Mouse (Mus musculus) kidney, embryonic 16.5 days (tissue): ENCODE data around the gene Atf3. TPM values are rescaled to one million over a fixed set of nuclear protein-coding genes. Genes with fewer than 3 reads are reported as not detected.

ENCODE experiments used
- ATAC-seq: fragments of 200-750 bp; cut with Nextera tagmentation; 2 replicates; pipeline ENCODE4 v1.8.0; 2017; ENCODE audit warnings: moderate TSS enrichment; ENCODE audit not compliant: low FRiP score, low TSS enrichment
- H3K27ac ChIP-seq: fragments of 300-500 bp; sonication (generic); 2 replicates; pipeline ENCODE4 v1.5.1; 2014; ENCODE audit warnings: low read length
- H3K27me3 ChIP-seq: fragments of 300-500 bp; sonication (generic); 2 replicates; pipeline ENCODE4 v1.6.1; 2014; ENCODE audit warnings: low read length, control low read depth, mixed read lengths; ENCODE audit not compliant: insufficient read depth
- H3K36me3 ChIP-seq: fragments of 300-500 bp; sonication (generic); 2 replicates; pipeline ENCODE4 v1.6.1; 2014; ENCODE audit warnings: low read length, control low read depth, mixed read lengths; ENCODE audit not compliant: insufficient read depth
- H3K4me1 ChIP-seq: fragments of 300-500 bp; sonication (generic); 2 replicates; pipeline ENCODE4 v1.6.1; 2014; ENCODE audit warnings: low read length, control low read depth, mixed read lengths; ENCODE audit not compliant: insufficient read depth
- H3K4me2 ChIP-seq: fragments of 300-500 bp; sonication (generic); replicated peaks from 2 replicates; pipeline ENCODE4 v1.6.1; 2014; ENCODE audit warnings: low read depth, low read length
- H3K4me3 ChIP-seq: fragments of 300-500 bp; sonication (generic); 2 replicates; pipeline ENCODE4 v1.5.1; 2014; ENCODE audit warnings: mild to moderate bottlenecking, low read length
- H3K9ac ChIP-seq: fragments of 300-500 bp; sonication (generic); replicated peaks from 2 replicates; pipeline ENCODE4 v1.6.1; 2014; ENCODE audit warnings: low read length
- H3K9me3 ChIP-seq: fragments of 300-500 bp; sonication (generic); 2 replicates; pipeline ENCODE4 v1.6.1; 2016; ENCODE audit warnings: low read length, control low read depth
- WGBS: fragments of 180-500 bp; shearing (Covaris S2); extraction: QIAGEN DNeasy Blood & Tissue Kit; methylation state at CpG from one replicate; pipeline ENCODE4 v1.1.7; 2014; 5-methylcytosine and 5-hydroxymethylcytosine counted together
- polyA plus RNA-seq: library from polyadenylated mRNA; unstranded; fragments of >200 nt; fragmentation: Nextera tagmentation; extraction: Ambion mirVana; gene quantifications from 2 replicates; pipeline ENCODE4 v1.2.1, GENCODE M21; 2015

The Atf3 gene
- polyA plus RNA-seq, 1 experiment from 2014 or later: 4.4 TPM

DNA sequence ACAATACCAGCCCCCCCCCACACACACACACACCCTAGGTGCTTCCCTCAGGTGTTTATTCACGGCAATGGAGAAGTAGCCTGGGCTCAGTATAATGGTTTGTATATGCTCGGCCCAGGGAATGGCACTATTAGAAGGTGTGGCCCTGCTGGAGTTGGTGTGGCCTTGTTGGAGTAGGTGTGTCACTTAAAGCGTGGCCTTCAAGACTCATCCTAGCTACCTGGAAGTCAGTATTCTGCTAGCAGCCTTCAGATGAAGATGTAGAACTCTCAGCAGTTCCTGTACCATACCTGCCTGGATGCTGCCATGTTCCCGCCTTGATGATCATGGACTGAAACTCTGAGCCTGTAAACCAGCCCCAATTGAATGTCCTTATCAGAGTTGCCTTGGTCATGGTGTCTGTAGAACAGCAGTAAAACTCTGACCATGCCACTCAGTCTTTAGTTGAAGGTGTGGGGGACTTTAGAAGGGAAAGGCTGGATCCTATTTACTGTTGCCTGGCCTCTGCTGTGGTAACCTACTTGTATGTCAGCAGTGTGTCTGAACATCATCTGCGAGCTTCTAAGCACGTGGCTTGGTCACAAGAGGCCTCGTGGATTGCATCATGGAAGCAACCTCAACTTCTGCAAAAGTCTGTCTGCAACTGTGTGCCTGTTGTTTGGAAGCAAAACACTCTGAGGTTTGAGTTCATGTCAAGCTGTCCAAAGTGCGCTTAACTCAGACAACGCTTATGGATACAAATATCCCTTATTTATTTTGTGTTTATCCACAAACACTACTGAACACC lies 16.8 kb downstream of the Atf3 start:
- no peak for ATAC-seq

DNA sequence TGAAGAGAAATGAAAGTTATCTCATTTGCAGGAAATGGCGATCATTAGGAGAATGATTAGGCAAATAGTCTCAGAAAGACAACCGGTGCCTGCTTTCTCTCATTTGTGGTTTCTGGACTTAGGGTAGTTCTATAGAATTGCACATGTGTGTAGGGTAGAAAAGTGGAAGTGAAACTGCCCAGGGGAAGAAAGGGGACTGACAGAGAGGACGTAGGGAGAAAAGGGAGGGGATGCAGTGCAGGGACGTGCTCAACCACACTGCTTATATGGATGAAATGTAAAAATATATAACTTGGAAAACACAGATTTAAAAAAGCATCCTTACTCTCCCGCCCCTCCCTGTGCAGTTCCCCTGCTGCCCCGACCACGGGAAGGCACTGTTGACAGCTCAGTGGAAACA lies 19.9 kb downstream of the Atf3 start:
- Histone ChIP-seq H3K9ac (no peak overlapping the region), H3K4me1 (peaks cover 10% of the 10 kb centered on the region; the same call in 1 of the 2 replicates), H3K36me3 (no peaks in the 10 kb centered on the region), H3K4me3 (no peak overlapping the region), H3K27me3 (no peaks in the 10 kb centered on the region), H3K27ac (no peak overlapping the region), H3K9me3 (no peaks in the 10 kb centered on the region), H3K4me2 (no peak overlapping the region)
- ATAC-seq: no peak
- 79% methylated on average over 7 of the region's 7 CpGs for WGBS

More for the DNA sequence above, 16.8 kb downstream of the Atf3 start:
- no peaks in the 10 kb centered on the region for H3K4me1 ChIP-seq
- no peak overlapping the region for H3K4me3 ChIP-seq
- no peaks in the 10 kb centered on the region for H3K9me3 ChIP-seq
- H3K27ac ChIP-seq: no peak overlapping the region
- H3K27me3 ChIP-seq: no peaks in the 10 kb centered on the region
- no peak overlapping the region for H3K9ac ChIP-seq
- no peaks in the 10 kb centered on the region for H3K36me3 ChIP-seq
- H3K4me2 ChIP-seq: no peak overlapping the region
- 83% methylated on average over 9 of the region's 9 CpGs for WGBS

DNA sequence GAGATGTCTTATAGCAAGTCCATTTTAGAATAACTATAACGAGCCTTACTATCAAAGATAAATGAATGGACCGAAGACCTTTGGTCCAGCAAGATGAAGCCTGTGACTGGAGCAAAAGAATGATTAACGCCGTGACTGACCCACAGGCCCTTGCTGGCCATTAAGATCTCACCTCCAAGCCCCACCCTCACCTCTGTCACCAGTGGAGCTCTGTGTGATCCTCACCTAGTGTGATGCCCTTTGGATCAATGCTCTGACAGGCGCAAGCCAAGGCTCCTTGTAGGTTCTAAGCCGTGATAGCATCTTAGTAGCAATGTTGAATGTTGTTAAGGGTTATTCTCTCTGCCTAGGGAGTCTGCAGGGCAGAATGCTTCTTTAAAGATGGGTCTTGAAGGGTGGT lies 21.8 kb downstream of the Atf3 start:
- ATAC-seq: no peak
- no peaks in the 10 kb centered on the region; the same call in 1 of the 2 replicates for H3K27me3 ChIP-seq
- H3K9me3 ChIP-seq: no peaks in the 10 kb centered on the region
- no peak overlapping the region for H3K9ac ChIP-seq
- H3K4me3 ChIP-seq: no peak overlapping the region
- peaks cover 10% of the 10 kb centered on the region; the same call in 1 of the 2 replicates for H3K4me1 ChIP-seq
- WGBS: 89% methylated on average over 6 of the region's 6 CpGs
- no peaks in the 10 kb centered on the region for H3K36me3 ChIP-seq
- H3K4me2 ChIP-seq: no peak overlapping the region
- H3K27ac ChIP-seq: no peak overlapping the region

DNA sequence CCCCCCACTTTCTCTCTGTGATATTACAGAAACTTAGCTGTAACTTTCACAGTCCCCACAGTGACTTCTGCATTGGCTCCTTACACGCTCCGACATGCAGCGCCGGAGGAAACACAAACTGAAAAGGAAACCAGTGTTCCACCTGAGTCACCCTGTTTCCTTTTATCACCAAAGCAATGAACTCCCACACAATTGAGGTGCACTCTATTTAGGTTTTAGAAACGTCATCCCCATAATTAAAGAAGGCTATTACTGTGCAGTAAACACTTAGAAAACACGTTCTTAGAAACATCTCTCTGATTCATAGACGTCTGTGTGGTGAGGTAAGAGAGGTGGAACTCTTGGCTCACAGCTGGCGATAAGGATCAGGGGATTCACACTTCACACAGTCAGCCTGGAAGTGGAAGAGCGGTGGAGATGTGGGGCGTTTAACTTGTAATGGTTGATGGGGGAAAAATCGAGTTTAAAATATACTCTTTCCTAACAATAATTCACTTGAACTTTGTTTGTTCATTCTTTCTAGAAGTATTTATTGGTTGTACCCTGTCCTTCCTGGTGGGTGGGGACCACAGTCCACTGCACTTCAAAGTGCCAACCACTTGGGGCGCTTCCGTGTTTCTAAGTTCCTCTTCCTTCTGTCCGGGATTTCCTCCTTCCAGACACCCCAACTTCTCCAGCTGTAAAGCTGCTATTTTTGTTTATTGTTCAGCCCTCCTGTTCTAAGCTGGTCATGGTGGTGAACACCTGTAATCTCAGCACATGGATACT lies 24.0 kb downstream of the Atf3 start:
- Histone ChIP-seq H3K4me3 (no peak overlapping the region), H3K4me2 (peak overlapping the region; percentile 11; the same call in 1 of the 2 replicates), H3K9me3 (no peaks in the 10 kb centered on the region), H3K27ac (no peak overlapping the region), H3K9ac (no peak overlapping the region), H3K36me3 (no peaks in the 10 kb centered on the region), H3K27me3 (peaks cover 3% of the 10 kb centered on the region; the same call in 1 of the 2 replicates), H3K4me1 (peaks cover 10% of the 10 kb centered on the region; the same call in 1 of the 2 replicates)
- WGBS: 7% methylated on average over 14 of the region's 14 CpGs
- peak; percentile 58; the same call in 1 of the 2 replicates for ATAC-seq

DNA sequence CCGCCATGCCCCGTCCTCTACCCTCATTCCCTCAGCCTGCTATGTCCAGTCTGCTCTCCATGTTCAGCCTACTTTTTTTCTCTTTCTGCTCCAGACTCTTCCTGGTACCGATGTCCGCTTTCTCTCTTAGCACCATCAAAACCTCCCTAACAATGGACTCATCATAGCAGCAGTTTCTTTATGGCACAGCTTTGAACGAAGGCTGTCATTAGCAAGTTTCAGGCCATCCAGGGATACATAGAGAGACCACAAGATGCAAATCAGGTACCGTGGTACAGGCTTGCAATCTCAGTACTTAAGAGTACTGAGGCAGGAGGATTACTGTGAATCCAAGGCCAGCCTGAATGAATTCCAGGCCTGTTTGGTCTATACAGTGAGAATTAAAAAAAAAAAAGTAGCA lies 25.1 kb downstream of the Atf3 start:
- WGBS: 86% methylated on average over 6 of the region's 6 CpGs
- no peak for ATAC-seq
- H3K27me3 ChIP-seq: peaks cover 10% of the 10 kb centered on the region; the same call in 1 of the 2 replicates

DNA sequence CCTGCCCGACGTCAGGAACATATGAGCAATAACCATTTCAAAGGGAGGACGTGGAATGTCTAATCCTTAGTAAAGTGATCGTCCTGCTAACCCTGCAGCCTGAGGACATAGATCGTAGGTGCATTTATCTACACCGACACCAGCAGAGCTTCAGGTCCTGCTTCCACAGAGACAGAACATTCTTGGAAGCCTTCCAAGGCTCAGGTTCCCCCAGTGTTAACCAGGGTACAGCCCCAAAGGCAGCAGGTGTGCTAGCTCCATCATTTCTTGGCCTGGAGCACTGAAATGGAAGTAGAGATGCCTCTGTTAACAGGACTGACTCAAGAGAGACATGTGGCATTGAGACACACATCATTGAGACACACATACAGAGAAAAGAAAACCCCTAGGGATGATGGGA lies 25.6 kb downstream of the Atf3 start:
- Histone ChIP-seq H3K4me3 (no peak overlapping the region), H3K9ac (no peak overlapping the region), H3K9me3 (no peaks in the 10 kb centered on the region), H3K36me3 (no peaks in the 10 kb centered on the region), H3K4me1 (peaks cover 10% of the 10 kb centered on the region; the same call in 1 of the 2 replicates), H3K27ac (no peak overlapping the region), H3K27me3 (peaks cover 15% of the 10 kb centered on the region; the same call in 1 of the 2 replicates), H3K4me2 (no peak overlapping the region)
- WGBS: 57% methylated on average over 6 of the region's 6 CpGs
- no peak for ATAC-seq

More for the DNA sequence above, 25.1 kb downstream of the Atf3 start:
- Histone ChIP-seq H3K9me3 (no peaks in the 10 kb centered on the region), H3K4me1 (peaks cover 10% of the 10 kb centered on the region; the same call in 1 of the 2 replicates), H3K4me3 (no peak overlapping the region), H3K4me2 (no peak overlapping the region), H3K27ac (no peak overlapping the region), H3K9ac (no peak overlapping the region), H3K36me3 (no peaks in the 10 kb centered on the region)

DNA sequence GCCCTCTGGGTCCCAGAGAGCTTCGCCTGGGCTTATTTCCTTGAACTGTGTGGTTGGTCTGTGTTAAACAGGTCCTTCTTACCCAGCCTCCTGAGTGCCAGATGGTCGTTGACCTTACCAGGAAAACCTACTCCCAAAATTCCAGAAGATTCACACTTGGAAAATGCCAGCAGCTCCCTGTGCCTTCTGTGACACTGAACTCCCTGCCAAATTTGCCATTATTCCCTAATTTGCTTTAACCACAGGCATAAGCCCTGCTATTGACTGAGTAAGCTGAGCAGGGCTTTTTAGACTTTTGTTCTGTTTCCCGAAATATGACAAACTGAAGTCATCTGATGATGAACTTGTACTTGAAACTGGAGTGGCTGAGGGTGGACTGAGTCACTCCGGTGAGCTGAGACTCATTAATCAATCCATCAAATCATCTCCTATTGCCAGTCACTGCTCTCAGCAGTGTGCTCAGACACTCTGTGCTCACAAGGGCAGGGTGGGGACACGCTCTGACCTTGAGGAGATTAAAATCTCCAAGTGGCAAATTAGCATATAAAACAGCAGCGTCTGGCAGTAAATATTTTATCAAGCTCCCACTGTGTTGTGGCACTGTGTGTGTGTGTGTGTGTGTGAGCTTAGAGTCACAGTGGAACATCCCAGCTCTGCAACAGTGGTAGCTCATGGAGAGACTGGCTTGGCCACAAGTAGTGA lies 28.0 kb downstream of the Atf3 start:
- Histone ChIP-seq H3K4me1 (peaks cover 30% of the 10 kb centered on the region), H3K27me3 (peaks cover 34% of the 10 kb centered on the region), H3K4me3 (no peak overlapping the region), H3K9me3 (no peaks in the 10 kb centered on the region), H3K9ac (no peak overlapping the region), H3K36me3 (no peaks in the 10 kb centered on the region), H3K4me2 (no peak overlapping the region), H3K27ac (no peak overlapping the region)
- WGBS: 45% methylated on average over 6 of the region's 6 CpGs
- no peak for ATAC-seq

DNA sequence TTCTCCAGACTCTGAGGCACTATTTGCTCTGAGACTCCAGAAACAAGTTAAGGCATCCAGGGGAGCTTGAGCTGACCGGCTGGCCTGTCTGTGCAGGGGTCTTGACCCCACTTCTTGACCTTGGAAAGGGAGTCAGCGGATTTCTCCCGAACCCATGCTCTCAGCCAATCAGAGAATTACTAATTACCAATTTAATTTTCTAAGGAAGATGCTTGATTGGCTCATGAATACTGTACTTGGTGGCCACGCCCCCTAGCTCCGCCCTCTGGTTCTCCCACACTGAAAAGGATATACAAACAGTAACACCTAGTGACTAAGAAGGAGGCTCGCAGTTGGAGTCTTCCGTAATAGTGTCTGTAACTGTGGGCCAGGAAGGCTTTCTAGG lies 31.5 kb downstream of the Atf3 start:
- Histone ChIP-seq H3K36me3 (no peaks in the 10 kb centered on the region), H3K4me3 (peak overlapping the region; percentile 62), H3K27me3 (peaks cover 44% of the 10 kb centered on the region), H3K9me3 (no peaks in the 10 kb centered on the region), H3K27ac (peak overlapping the region; percentile 28; the same call in 1 of the 2 replicates), H3K4me2 (peak overlapping the region; percentile 98), H3K4me1 (peaks cover 39% of the 10 kb centered on the region), H3K9ac (no peak overlapping the region)
- WGBS: 5% methylated on average over 7 of the region's 7 CpGs
- no peak for ATAC-seq

DNA sequence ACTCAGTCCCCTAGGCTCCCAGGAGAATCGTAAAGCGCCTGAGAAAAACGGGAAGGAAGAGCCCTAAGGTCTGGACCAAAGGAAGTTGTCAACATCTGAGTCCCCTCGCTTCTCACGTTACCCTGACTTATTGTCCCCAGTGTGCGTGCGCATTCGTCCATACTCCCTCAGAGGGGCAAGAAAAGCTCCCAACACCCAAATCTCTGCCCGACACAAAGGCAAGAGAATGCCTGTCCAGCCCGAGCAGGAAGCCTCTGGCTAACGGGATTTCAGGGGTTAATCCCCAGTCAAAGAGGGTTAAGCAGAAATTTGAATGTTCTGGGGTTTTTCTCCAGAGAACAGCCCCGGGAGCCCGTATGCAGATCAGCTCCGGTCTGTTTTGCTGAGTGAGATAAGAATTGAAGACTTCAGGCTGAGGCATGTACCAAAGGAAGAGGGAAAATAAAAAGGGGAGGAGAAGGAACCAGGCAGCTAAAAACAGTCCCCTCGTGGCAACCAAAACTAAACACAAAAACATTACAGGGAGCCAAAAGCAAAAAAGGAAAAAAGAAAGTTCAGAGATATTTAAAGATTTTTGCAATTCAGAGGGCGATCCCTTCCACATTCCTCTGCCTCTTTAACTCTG lies 32.0 kb downstream of the Atf3 start:
- Histone ChIP-seq H3K36me3 (no peaks in the 10 kb centered on the region), H3K9ac (peak overlapping the region; percentile 8), H3K4me2 (peak overlapping the region; percentile 98), H3K27me3 (peaks cover 48% of the 10 kb centered on the region), H3K9me3 (no peaks in the 10 kb centered on the region), H3K27ac (peak overlapping the region; percentile 28; the same call in 1 of the 2 replicates), H3K4me3 (peak overlapping the region; percentile 62), H3K4me1 (peaks cover 39% of the 10 kb centered on the region)
- under 1% methylated on average over 16 of the region's 16 CpGs for WGBS
- no peak for ATAC-seq
